Comparison of ENCODE assay signal across 9 mouse cellular contexts in genomic region chr2:153437306-153437659, GRCm38 (mm10). TPM values are rescaled to one million over a fixed set of nuclear protein-coding genes. Genes with fewer than 3 reads are reported as not detected.
DNase-seq lines count a peak whose midpoint lies in the region; ATAC-seq and TF ChIP-seq lines count a peak whose summit lies in the region.
"Had no signal": no experiment of that assay in that cellular context is flagged by ENCODE, and none has a peak within 500 bp of the region (broad histone marks: within the 10 kb centered on the region; RNA-seq: fewer than 3 reads in every experiment).

No protein-coding gene starts in this region.

- no peaks in the 10 kb centered on the region for H3K9me3 ChIP-seq in heart, embryonic 13.5 days
- no peaks in the 10 kb centered on the region for H3K9me3 ChIP-seq in forebrain, embryonic 15.5 days
- no peaks in the 10 kb centered on the region for H3K9me3 ChIP-seq in kidney, postnatal 0 days (replicated peaks; ENCODE audit: low read length)
- no peaks in the 10 kb centered on the region for H3K9me3 ChIP-seq in midbrain, embryonic 15.5 days

- DNase-seq in heart, postnatal 4 days, result no peak
- DNase-seq in kidney, postnatal 0 days (ENCODE audit: low spot score), result peak; percentile 65
- DNase-seq in cerebellum, adult 9-11 months, result no peak
- DNase-seq in right cerebral cortex, postnatal 25 days, result no peak

- WGBS in heart, embryonic 13.5 days, result 21% methylated on average over 2 of the region's 2 CpGs
- 44% methylated on average over 2 of the region's 2 CpGs for WGBS in forebrain, embryonic 15.5 days
- WGBS in kidney, postnatal 0 days, result 25% methylated on average over 2 of the region's 2 CpGs
- 41% methylated on average over 2 of the region's 2 CpGs for WGBS in midbrain, embryonic 15.5 days

- H3K27me3 ChIP-seq in heart, embryonic 13.5 days (replicated peaks), result no peaks in the 10 kb centered on the region
- no peaks in the 10 kb centered on the region for H3K27me3 ChIP-seq in forebrain, embryonic 15.5 days
- no peaks in the 10 kb centered on the region for H3K27me3 ChIP-seq in kidney, postnatal 0 days (ENCODE audit: insufficient read depth, low read length)
- H3K27me3 ChIP-seq in midbrain, embryonic 15.5 days (replicated peaks), result no peaks in the 10 kb centered on the region

- peak overlapping the region; percentile 20 for H3K4me3 ChIP-seq in heart, embryonic 13.5 days
- H3K4me3 ChIP-seq in forebrain, embryonic 15.5 days, result no peak overlapping the region
- no peak overlapping the region for H3K4me3 ChIP-seq in kidney, postnatal 0 days (replicated peaks; ENCODE audit: low read depth, low read length)
- no peak overlapping the region for H3K4me3 ChIP-seq in midbrain, embryonic 15.5 days

- peak overlapping the region; percentile 64 for H3K9ac ChIP-seq in heart, embryonic 13.5 days
- no peak overlapping the region for H3K9ac ChIP-seq in forebrain, embryonic 15.5 days (replicated peaks)
- 0 out of 2 replicates have a peak overlapping the region, but pooled peaks have one; percentile 25 for H3K9ac ChIP-seq in kidney, postnatal 0 days (ENCODE audit: low read depth, low read length)
- no peak overlapping the region for H3K9ac ChIP-seq in midbrain, embryonic 15.5 days

- peak overlapping the region; percentile 60 for H3K4me2 ChIP-seq in heart, embryonic 13.5 days
- H3K4me2 ChIP-seq in forebrain, embryonic 15.5 days (replicated peaks), result no peak overlapping the region
- H3K4me2 ChIP-seq in kidney, postnatal 0 days (ENCODE audit: low read length), result peak overlapping the region; percentile 34; the same call in 1 of the 2 replicates
- H3K4me2 ChIP-seq in midbrain, embryonic 15.5 days, result 0 out of 2 replicates have a peak overlapping the region, but pooled peaks have one; percentile 12

- H3K36me3 ChIP-seq in heart, embryonic 13.5 days, result peaks cover 23% of the 10 kb centered on the region
- H3K36me3 ChIP-seq in forebrain, embryonic 15.5 days, result peaks cover 25% of the 10 kb centered on the region
- H3K36me3 ChIP-seq in kidney, postnatal 0 days (ENCODE audit: insufficient read depth, low read length), result 0 out of 2 replicates have a peak, but pooled peaks cover 5% of the 10 kb centered on the region
- H3K36me3 ChIP-seq in midbrain, embryonic 15.5 days (replicated peaks), result peaks cover 11% of the 10 kb centered on the region; the same call in 1 of the 2 replicates

- peaks cover 94% of the 10 kb centered on the region for H3K4me1 ChIP-seq in heart, embryonic 13.5 days
- peaks cover 81% of the 10 kb centered on the region for H3K4me1 ChIP-seq in forebrain, embryonic 15.5 days
- H3K4me1 ChIP-seq in kidney, postnatal 0 days (replicated peaks; ENCODE audit: insufficient read depth, low read length), result peaks cover 82% of the 10 kb centered on the region
- peaks cover 85% of the 10 kb centered on the region for H3K4me1 ChIP-seq in midbrain, embryonic 15.5 days

- no peak for ATAC-seq in heart, embryonic 13.5 days (ENCODE audit: extremely low read depth, insufficient number of reproducible peaks, low FRiP score, low TSS enrichment)
- no peak for ATAC-seq in forebrain, embryonic 15.5 days (replicated peaks)
- peak; percentile 31; the same call in 1 of the 2 replicates for ATAC-seq in kidney, postnatal 0 days (replicated peaks; ENCODE audit: low FRiP score, low read depth)
- ATAC-seq in midbrain, embryonic 15.5 days (replicated peaks), result no peak
- ATAC-seq in inflammation-experienced regulatory T-cells, adult 6 months, result no peak

- no peak for TF ChIP-seq CTCF in kidney, postnatal 0 days (IDR thresholded peaks at IDR 0.05; ENCODE audit: low read depth)

- H3K27ac ChIP-seq in heart, embryonic 13.5 days (replicated peaks), result peak overlapping the region; percentile 98
- H3K27ac ChIP-seq in forebrain, embryonic 15.5 days (replicated peaks), result peak overlapping the region; percentile 16; the same call in 1 of the 2 replicates
- peak overlapping the region; percentile 92 for H3K27ac ChIP-seq in kidney, postnatal 0 days
- peak overlapping the region; percentile 49; the same call in 1 of the 2 replicates for H3K27ac ChIP-seq in midbrain, embryonic 15.5 days

RNA-seq across cellular contexts. Expression of gene 4930404H24Rik, which starts 55.3 kb away (rescaled TPM):
- not detected in 2 replicates for polyA plus RNA-seq in heart, embryonic 13.5 days (2015; fragmentation: Nextera tagmentation; extraction: Ambion mirVana)
- total RNA-seq in heart, postnatal 4 days (2021), result not detected
- not detected in 2 replicates for polyA plus RNA-seq in forebrain, embryonic 15.5 days (2015; fragmentation: Nextera tagmentation; extraction: Ambion mirVana)
- not detected in 2 replicates for polyA plus RNA-seq in kidney, postnatal 0 days (2015; fragmentation: Nextera tagmentation; extraction: Ambion mirVana)
- polyA plus RNA-seq in midbrain, embryonic 15.5 days (2015; fragmentation: Nextera tagmentation; extraction: Ambion mirVana), result not detected in 2 replicates
- polyA plus RNA-seq in inflammation-experienced regulatory T-cells, adult 6 months (2017; shearing (Covaris generic)), result not detected
- total RNA-seq: gastrocnemius, adult 18-20 months had no signal

Comparison
In these comparisons a context has a peak if more than half of its experiments do, and no peak if none do; other contexts are left out.
1. H3K27ac ChIP-seq: peak in every context shown above with its lines; median percentile 98 in heart, embryonic 13.5 days; 92 in kidney, postnatal 0 days; 49 in midbrain, embryonic 15.5 days; 16 in forebrain, embryonic 15.5 days.
2. H3K9ac ChIP-seq: peak in heart, embryonic 13.5 days (single experiment) and kidney, postnatal 0 days (single experiment); none in forebrain, embryonic 15.5 days (single experiment) and midbrain, embryonic 15.5 days (single experiment).